Comparison of ENCODE assay signal across 9 mouse cellular contexts in the genomic region with DNA sequence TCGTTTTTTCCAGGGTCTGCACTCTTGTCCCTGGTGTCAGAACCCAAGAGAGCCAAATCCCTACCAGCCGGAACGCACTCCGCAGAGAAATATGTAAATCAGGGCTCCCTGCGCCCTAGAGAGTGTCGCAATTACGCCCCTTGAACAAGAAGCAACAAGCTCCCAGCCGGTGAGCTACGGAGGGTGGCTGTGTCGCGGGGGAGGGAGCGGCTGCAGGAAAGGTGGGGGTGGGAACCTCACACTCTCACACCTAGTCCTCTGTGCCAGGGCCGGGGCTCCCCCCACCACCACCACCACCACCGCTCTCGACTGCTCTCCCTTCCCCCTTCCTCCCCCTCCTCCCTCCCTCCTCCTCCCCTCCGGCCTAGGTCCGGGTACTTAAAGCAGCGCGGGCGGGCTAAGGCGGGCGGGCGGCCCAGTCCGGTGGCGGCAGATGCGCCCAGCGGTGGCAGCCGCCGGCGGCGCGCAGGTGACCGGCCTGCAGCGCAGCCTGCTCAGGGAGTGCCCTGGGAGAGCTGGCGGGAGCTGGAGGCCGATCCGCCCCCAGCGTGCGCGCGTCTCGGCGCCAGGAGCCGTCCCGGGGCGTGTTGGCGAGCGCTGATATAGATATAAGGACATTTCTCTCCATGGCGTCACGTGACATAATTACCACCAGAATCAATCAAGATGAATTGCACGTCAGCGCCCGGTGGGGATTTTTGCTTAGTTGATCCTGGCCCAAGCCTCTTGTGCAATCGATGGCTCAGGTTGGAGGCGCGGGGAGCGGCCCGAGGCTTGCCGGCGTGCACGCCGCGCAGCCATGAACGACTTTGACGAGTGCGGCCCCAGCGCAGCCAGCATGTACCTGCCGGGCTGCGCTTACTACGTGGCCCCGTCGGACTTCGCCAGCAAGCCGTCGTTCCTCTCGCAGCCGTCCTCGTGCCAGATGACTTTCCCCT. TPM values are rescaled to one million over a fixed set of nuclear protein-coding genes. Genes with fewer than 3 reads are reported as not detected.
A peak's percentile ranks its signal among the peaks of the same experiment; 100 is the strongest.
DNase-seq lines count a peak whose midpoint lies in the region; ATAC-seq and TF ChIP-seq lines count a peak whose summit lies in the region.
"Had no signal": no experiment of that assay in that cellular context is flagged by ENCODE, and none has a peak within 500 bp of the region (broad histone marks: within the 10 kb centered on the region; RNA-seq: fewer than 3 reads in every experiment).

No protein-coding gene starts in this region.

- intact Hi-C loops in heart, postnatal 36 days (cut with DNase I): no loop called here

- H3K9ac ChIP-seq in ES-E14 (ENCODE audit: insufficient read depth, low read depth, low read length, poor library complexity, severe bottlenecking): no peak overlapping the region
- H3K9ac ChIP-seq in hindbrain, embryonic 13.5 days: no peak overlapping the region

- no peaks in the 10 kb centered on the region for H3K9me3 ChIP-seq in heart, embryonic 10.5 days
- no peaks in the 10 kb centered on the region for H3K9me3 ChIP-seq in ES-E14 (ENCODE audit: control insufficient read depth, insufficient read depth, low read depth, low read length)
- H3K9me3 ChIP-seq in hindbrain, embryonic 13.5 days: no peaks in the 10 kb centered on the region
- H3K9me3 ChIP-seq in midbrain, embryonic 10.5 days (replicated peaks): no peaks in the 10 kb centered on the region

- no peaks in the 10 kb centered on the region for H3K36me3 ChIP-seq in heart, embryonic 10.5 days
- no peaks in the 10 kb centered on the region for H3K36me3 ChIP-seq in ES-E14 (ENCODE audit: control insufficient read depth, insufficient read depth, low read length, poor library complexity, severe bottlenecking)
- H3K36me3 ChIP-seq in hindbrain, embryonic 13.5 days: no peaks in the 10 kb centered on the region
- no peaks in the 10 kb centered on the region for H3K36me3 ChIP-seq in midbrain, embryonic 10.5 days

- no peak overlapping the region for H3K27ac ChIP-seq in heart, embryonic 10.5 days
- H3K27ac ChIP-seq in ES-E14 (ENCODE audit: insufficient read depth, low read depth, low read length, poor library complexity, severe bottlenecking): no peak overlapping the region
- no peak overlapping the region for H3K27ac ChIP-seq in hindbrain, embryonic 13.5 days
- no peak overlapping the region for H3K27ac ChIP-seq in midbrain, embryonic 10.5 days (replicated peaks)

- peaks cover 27% of the 10 kb centered on the region for H3K4me1 ChIP-seq in heart, embryonic 10.5 days
- H3K4me1 ChIP-seq in ES-E14 (ENCODE audit: control insufficient read depth in 2 of 2, insufficient read depth in 2 of 2, low read length in 2 of 2, poor library complexity in 1 of 2): peaks cover 0 to 8% of the 10 kb centered on the region in 2 experiments; a peak in 1 of 4 replicates
- peaks cover 13% of the 10 kb centered on the region for H3K4me1 ChIP-seq in hindbrain, embryonic 13.5 days (replicated peaks)
- H3K4me1 ChIP-seq in midbrain, embryonic 10.5 days: peaks cover 14% of the 10 kb centered on the region

- ATAC-seq in hindbrain, embryonic 13.5 days (ENCODE audit: low FRiP score): no peak

- no peak for DNase-seq in heart, embryonic 10.5 days (ENCODE audit: low spot score)
- no peak for DNase-seq in heart, postnatal 36 days
- no peak for DNase-seq in ES-E14 (ENCODE audit: low read depth, low spot score)
- peak; percentile 56 for DNase-seq in midbrain, embryonic 10.5 days (ENCODE audit: low spot score)
- no peak for DNase-seq in adipocyte (ENCODE audit: low spot score)
- DNase-seq in Muller cell, postnatal 12 days (ENCODE audit: inconsistent ontology term): no peak
- DNase-seq in layer of hippocampus, adult 9-10 months (ENCODE audit: low spot score): no peak

- WGBS in heart, embryonic 10.5 days: under 1% methylated on average over 77 of the region's 78 CpGs
- under 1% methylated on average over 77 of the region's 78 CpGs for WGBS in hindbrain, embryonic 13.5 days
- under 1% methylated on average over 75 of the region's 78 CpGs for WGBS in midbrain, embryonic 10.5 days

- in situ Hi-C loops in ES-E14 (cut with MboI; ENCODE audit: low sequenced_read_pairs in 2 of 2, unreplicated experiment in 2 of 2): loop anchor here (10.0 to 25.0 kb wide), 2 partner anchors 63 to 905 kb away; no protein-coding TSS in a partner anchor

- peak overlapping the region; percentile 45 for H3K4me3 ChIP-seq in heart, embryonic 10.5 days
- peak overlapping the region in 1 of 2 experiments; percentile 40; a peak in 3 of 4 replicates for H3K4me3 ChIP-seq in ES-E14 (ENCODE audit: insufficient read depth in 1 of 2, low read depth in 1 of 2, low read length in 2 of 2, poor library complexity in 1 of 2, severe bottlenecking in 1 of 2)
- peak overlapping the region; percentile 20 for H3K4me3 ChIP-seq in hindbrain, embryonic 13.5 days
- peak overlapping the region; percentile 23 for H3K4me3 ChIP-seq in midbrain, embryonic 10.5 days
- H3K4me3 ChIP-seq: myocyte had no signal

- H3K4me2 ChIP-seq in hindbrain, embryonic 13.5 days: no peak overlapping the region

- H3K27me3 ChIP-seq in heart, embryonic 10.5 days (ENCODE audit: insufficient read depth, poor library complexity, severe bottlenecking): peaks cover 100% of the 10 kb centered on the region
- H3K27me3 ChIP-seq in hindbrain, embryonic 13.5 days: peaks cover 98% of the 10 kb centered on the region
- H3K27me3 ChIP-seq in midbrain, embryonic 10.5 days (ENCODE audit: low read depth, poor library complexity, severe bottlenecking): peaks cover 100% of the 10 kb centered on the region

TF ChIP-seq in ES-E14, 5 proteins besides CTCF, POLR2A, EP300 and RAD21:
- no peak for TF ChIP-seq CHD2 (IDR thresholded peaks at IDR 0.05; ENCODE audit: low read depth, low read length)
- peak; percentile 79 for TF ChIP-seq HCFC1 (IDR thresholded peaks at IDR 0.05; ENCODE audit: borderline replicate concordance, insufficient read depth, low read length)

RNA-seq across cellular contexts. Expression of a gene that starts 2.5 kb away (rescaled TPM):
- 0.07 and 2.1 TPM in 2 replicates for polyA plus RNA-seq in heart, embryonic 10.5 days (2016; fragmentation: Nextera tagmentation; extraction: Ambion mirVana)
- not detected for total RNA-seq in heart, postnatal 36 days (2021)
- 0.11 and 0.18 TPM in 2 replicates for total RNA-seq in ES-E14 (2012; rRNA removed)
- not detected in 2 replicates for polyA plus RNA-seq in hindbrain, embryonic 13.5 days (2015; fragmentation: Nextera tagmentation; extraction: Ambion mirVana)
- not detected in 2 replicates for polyA plus RNA-seq in midbrain, embryonic 10.5 days (2016; fragmentation: Nextera tagmentation; extraction: Ambion mirVana)
- polyA plus RNA-seq: myocyte had no signal

RNA-seq across cellular contexts. Expression of a gene that starts 7.0 kb away (rescaled TPM):
- polyA plus RNA-seq in heart, embryonic 10.5 days (2016; fragmentation: Nextera tagmentation; extraction: Ambion mirVana): 1.1 TPM in 1 of 2 replicates, not detected in the other
- total RNA-seq in heart, postnatal 36 days (2021): not detected
- total RNA-seq in ES-E14 (2012; rRNA removed): not detected in 2 replicates
- not detected in 2 replicates for polyA plus RNA-seq in hindbrain, embryonic 13.5 days (2015; fragmentation: Nextera tagmentation; extraction: Ambion mirVana)
- not detected in 2 replicates for polyA plus RNA-seq in midbrain, embryonic 10.5 days (2016; fragmentation: Nextera tagmentation; extraction: Ambion mirVana)
- polyA plus RNA-seq: myocyte had no signal

RNA-seq across cellular contexts. Expression of a gene that starts 9.9 kb away (rescaled TPM):
- 2.3 TPM in 1 of 2 replicates, not detected in the other for polyA plus RNA-seq in heart, embryonic 10.5 days (2016; fragmentation: Nextera tagmentation; extraction: Ambion mirVana)
- under 1 TPM in 1 of 2 experiments, not detected in 1; 0.22 TPM for total RNA-seq in heart, postnatal 36 days (2021)
- total RNA-seq in ES-E14 (2012; rRNA removed): 0.40 TPM in 1 of 2 replicates, not detected in the other
- not detected in 2 replicates for polyA plus RNA-seq in hindbrain, embryonic 13.5 days (2015; fragmentation: Nextera tagmentation; extraction: Ambion mirVana)
- not detected in 2 replicates for polyA plus RNA-seq in midbrain, embryonic 10.5 days (2016; fragmentation: Nextera tagmentation; extraction: Ambion mirVana)
- polyA plus RNA-seq: myocyte had no signal

RNA-seq across cellular contexts. Expression of a gene that starts 13.8 kb away (rescaled TPM):
- polyA plus RNA-seq in heart, embryonic 10.5 days (2016; fragmentation: Nextera tagmentation; extraction: Ambion mirVana): 0.40 TPM in 1 of 2 replicates, not detected in the other
- not detected for total RNA-seq in heart, postnatal 36 days (2021)
- 0.26 and 0.98 TPM in 2 replicates for total RNA-seq in ES-E14 (2012; rRNA removed)
- polyA plus RNA-seq in hindbrain, embryonic 13.5 days (2015; fragmentation: Nextera tagmentation; extraction: Ambion mirVana): 0.16 TPM in 1 of 2 replicates, not detected in the other
- 0.05 TPM in 1 of 2 replicates, not detected in the other for polyA plus RNA-seq in midbrain, embryonic 10.5 days (2016; fragmentation: Nextera tagmentation; extraction: Ambion mirVana)
- polyA plus RNA-seq: myocyte had no signal

RNA-seq across cellular contexts. Expression of a gene that starts 15.7 kb away (rescaled TPM):
- 3.0 TPM in 1 of 2 replicates, not detected in the other for polyA plus RNA-seq in heart, embryonic 10.5 days (2016; fragmentation: Nextera tagmentation; extraction: Ambion mirVana)
- under 1 TPM; 0.36 to 0.41 TPM for total RNA-seq in heart, postnatal 36 days (2021)
- 0.37 and 0.76 TPM in 2 replicates for total RNA-seq in ES-E14 (2012; rRNA removed)
- not detected in 2 replicates for polyA plus RNA-seq in hindbrain, embryonic 13.5 days (2015; fragmentation: Nextera tagmentation; extraction: Ambion mirVana)
- not detected in 2 replicates for polyA plus RNA-seq in midbrain, embryonic 10.5 days (2016; fragmentation: Nextera tagmentation; extraction: Ambion mirVana)
- polyA plus RNA-seq: myocyte had no signal
